In genomic region chr2:156614661-156615654, GRCm38 (mm10) we compare ENCODE assay signal across 9 mouse cellular contexts. TPM values are rescaled to one million over a fixed set of nuclear protein-coding genes. Genes with fewer than 3 reads are reported as not detected.
DNase-seq lines count a peak whose midpoint lies in the region; ATAC-seq and TF ChIP-seq lines count a peak whose summit lies in the region.
"Had no signal": no experiment of that assay in that cellular context is flagged by ENCODE, and none has a peak within 500 bp of the region (broad histone marks: within the 10 kb centered on the region; RNA-seq: fewer than 3 reads in every experiment).

No protein-coding gene starts in this region.

- no peak overlapping the region for H3K9ac ChIP-seq in liver, embryonic 12.5 days
- no peak overlapping the region for H3K9ac ChIP-seq in liver, postnatal 0 days (replicated peaks)
- H3K9ac ChIP-seq in hindbrain, postnatal 0 days (replicated peaks; ENCODE audit: low read length), result peak overlapping the region; percentile 90
- H3K9ac ChIP-seq in neural tube, embryonic 14.5 days (replicated peaks; ENCODE audit: low read depth, low read length), result peak overlapping the region; percentile 82

- H3K4me3 ChIP-seq in liver, embryonic 12.5 days, result no peak overlapping the region
- no peak overlapping the region for H3K4me3 ChIP-seq in liver, postnatal 0 days (ENCODE audit: low read depth, low read length)
- peak overlapping the region; percentile 82 for H3K4me3 ChIP-seq in hindbrain, postnatal 0 days (ENCODE audit: low read length)
- peak overlapping the region; percentile 79 for H3K4me3 ChIP-seq in neural tube, embryonic 14.5 days (ENCODE audit: low read depth, low read length)
- H3K4me3 ChIP-seq: myocyte had no signal

- peaks cover 15% of the 10 kb centered on the region for H3K4me1 ChIP-seq in liver, embryonic 12.5 days
- H3K4me1 ChIP-seq in liver, postnatal 0 days (ENCODE audit: insufficient read depth), result 0 out of 2 replicates have a peak, but pooled peaks cover 6% of the 10 kb centered on the region
- H3K4me1 ChIP-seq in hindbrain, postnatal 0 days (ENCODE audit: insufficient read depth, low read length), result peaks cover 12% of the 10 kb centered on the region; the same call in 1 of the 2 replicates
- peaks cover 11% of the 10 kb centered on the region for H3K4me1 ChIP-seq in neural tube, embryonic 14.5 days (ENCODE audit: control insufficient read depth, insufficient read depth, low read length)

- 9% methylated on average over 31 of the region's 31 CpGs for WGBS in liver, embryonic 12.5 days (ENCODE audit: insufficient replicate concordance)
- WGBS in liver, postnatal 0 days (ENCODE audit: insufficient replicate concordance), result 14% methylated on average over 31 of the region's 31 CpGs
- 5% methylated on average over 31 of the region's 31 CpGs for WGBS in hindbrain, postnatal 0 days
- 9% methylated on average over 31 of the region's 31 CpGs for WGBS in neural tube, embryonic 14.5 days

- H3K27me3 ChIP-seq in liver, embryonic 12.5 days (replicated peaks), result peaks cover 100% of the 10 kb centered on the region
- peaks cover 68% of the 10 kb centered on the region for H3K27me3 ChIP-seq in liver, postnatal 0 days (ENCODE audit: insufficient read depth, low read length)
- H3K27me3 ChIP-seq in hindbrain, postnatal 0 days (ENCODE audit: insufficient read depth, low read length), result no peaks in the 10 kb centered on the region
- peaks cover 18% of the 10 kb centered on the region for H3K27me3 ChIP-seq in neural tube, embryonic 14.5 days (ENCODE audit: control insufficient read depth, insufficient read depth, low read length)

- H3K27ac ChIP-seq in liver, embryonic 12.5 days, result no peak overlapping the region
- no peak overlapping the region for H3K27ac ChIP-seq in liver, postnatal 0 days (ENCODE audit: low read depth)
- 0 out of 2 replicates have a peak overlapping the region, but pooled peaks have one; percentile 78 for H3K27ac ChIP-seq in hindbrain, postnatal 0 days
- no peak overlapping the region for H3K27ac ChIP-seq in neural tube, embryonic 14.5 days (ENCODE audit: low read depth, low read length)

- TF ChIP-seq EP300 in liver, postnatal 0 days (IDR thresholded peaks at IDR 0.05; ENCODE audit: low read depth), result no peak

- ATAC-seq in liver, embryonic 12.5 days, result no peak
- ATAC-seq in liver, postnatal 0 days, result no peak
- ATAC-seq in hindbrain, postnatal 0 days, result peak; percentile 38
- peak; percentile 38; the same call in 1 of the 2 replicates for ATAC-seq in neural tube, embryonic 14.5 days (ENCODE audit: low read depth)

- peak; percentile 37 to 42 for DNase-seq in cerebellum, adult 18-20 months
- no peak for DNase-seq in cerebellum, postnatal 36 days
- no peak for DNase-seq in liver, postnatal 0 days
- DNase-seq in hindbrain, postnatal 0 days (ENCODE audit: low spot score), result peak; percentile 8
- DNase-seq in urinary bladder, postnatal 10 days (ENCODE audit: low spot score), result no peak
- DNase-seq in adrenal gland, postnatal 4 days (ENCODE audit: low spot score in 2 of 2), result no peak

- no peaks in the 10 kb centered on the region for H3K9me3 ChIP-seq in liver, embryonic 12.5 days (replicated peaks)
- H3K9me3 ChIP-seq in liver, postnatal 0 days (ENCODE audit: low read length), result no peaks in the 10 kb centered on the region
- no peaks in the 10 kb centered on the region for H3K9me3 ChIP-seq in hindbrain, postnatal 0 days (ENCODE audit: low read length)
- H3K9me3 ChIP-seq in neural tube, embryonic 14.5 days (ENCODE audit: control insufficient read depth, low read length), result no peaks in the 10 kb centered on the region

- no peak for TF ChIP-seq CTCF in liver, postnatal 0 days (IDR thresholded peaks at IDR 0.05; ENCODE audit: low read depth)
- no peak for TF ChIP-seq CTCF in hindbrain, postnatal 0 days (IDR thresholded peaks at IDR 0.05; ENCODE audit: low read depth)

- no peaks in the 10 kb centered on the region for H3K36me3 ChIP-seq in liver, embryonic 12.5 days
- no peaks in the 10 kb centered on the region for H3K36me3 ChIP-seq in liver, postnatal 0 days (replicated peaks; ENCODE audit: insufficient read depth, low read length)
- no peaks in the 10 kb centered on the region for H3K36me3 ChIP-seq in hindbrain, postnatal 0 days (ENCODE audit: insufficient read depth, low read length)
- H3K36me3 ChIP-seq in neural tube, embryonic 14.5 days (ENCODE audit: control insufficient read depth, insufficient read depth, low read length), result no peaks in the 10 kb centered on the region

- peak overlapping the region; percentile 73; the same call in 1 of the 2 replicates for H3K4me2 ChIP-seq in liver, embryonic 12.5 days
- no peak overlapping the region for H3K4me2 ChIP-seq in liver, postnatal 0 days (ENCODE audit: low read depth, low read length)
- H3K4me2 ChIP-seq in hindbrain, postnatal 0 days (ENCODE audit: low read depth, low read length), result peak overlapping the region; percentile 89
- H3K4me2 ChIP-seq in neural tube, embryonic 14.5 days (ENCODE audit: low read depth, low read length), result peak overlapping the region; percentile 81

RNA-seq across cellular contexts. Expression of gene Dlgap4, which starts 1.5 kb away (rescaled TPM):
- polyA plus RNA-seq in liver, embryonic 12.5 days (2016; fragmentation: Nextera tagmentation; extraction: Ambion mirVana), result 24.5 and 28.7 TPM in 2 replicates
- polyA plus RNA-seq in liver, postnatal 0 days (2015; fragmentation: Nextera tagmentation; extraction: Ambion mirVana), result 10.7 and 14.2 TPM in 2 replicates
- total RNA-seq in hindbrain, postnatal 0 days (2014; rRNA removed), result 166 and 190 TPM in 2 replicates
- polyA plus RNA-seq in hindbrain, postnatal 0 days (2015; fragmentation: Nextera tagmentation; extraction: Ambion mirVana), result 168 and 173 TPM in 2 replicates
- 211 and 230 TPM in 2 replicates for polyA plus RNA-seq in neural tube, embryonic 14.5 days (2014; fragmentation: Nextera tagmentation; extraction: Ambion mirVana)
- total RNA-seq in adrenal gland, postnatal 4 days (2021), result 10 to 100 TPM; 52.4 to 53.9 TPM

Comparison
In these comparisons a context has a peak if more than half of its experiments do, and no peak if none do; other contexts are left out.
1. DNase-seq: peak in cerebellum, adult 18-20 months (2 of 2) and hindbrain, postnatal 0 days (single experiment); none in cerebellum, postnatal 36 days (0 of 2), liver, postnatal 0 days (single experiment), urinary bladder, postnatal 10 days (single experiment) and adrenal gland, postnatal 4 days (0 of 2).
2. ATAC-seq: peak in hindbrain, postnatal 0 days (single experiment) and neural tube, embryonic 14.5 days (single experiment); none in liver, embryonic 12.5 days (single experiment) and liver, postnatal 0 days (single experiment).
3. H3K4me3 ChIP-seq: peak in hindbrain, postnatal 0 days (single experiment) and neural tube, embryonic 14.5 days (single experiment); none in liver, embryonic 12.5 days (single experiment) and liver, postnatal 0 days (single experiment).
4. H3K9ac ChIP-seq: peak in hindbrain, postnatal 0 days (single experiment) and neural tube, embryonic 14.5 days (single experiment); none in liver, embryonic 12.5 days (single experiment) and liver, postnatal 0 days (single experiment).